Mouse (Mus musculus): ENCODE measurements around the gene Misp. TPM values are rescaled to one million over a fixed set of nuclear protein-coding genes. Genes with fewer than 3 reads are reported as not detected.

The Misp gene
- total RNA-seq, 2 experiments from 2014 or later = 0.42 to 0.67 TPM

GRCm38 (mm10) chr10:79854801-79855541, 34.2 kb downstream of the Misp start:
- peak; percentile 69 to 71 for DNase-seq

- peak; percentile 43 to 49 for DNase-seq
Measured at GRCm38 (mm10) chr10:79855558-79856184, 34.9 kb downstream of the Misp start.

GRCm38 (mm10) chr10:79856280-79856679, 35.5 kb downstream of the Misp start:
- DNase-seq = peak in 1 of 2 experiments; percentile 20

DNA sequence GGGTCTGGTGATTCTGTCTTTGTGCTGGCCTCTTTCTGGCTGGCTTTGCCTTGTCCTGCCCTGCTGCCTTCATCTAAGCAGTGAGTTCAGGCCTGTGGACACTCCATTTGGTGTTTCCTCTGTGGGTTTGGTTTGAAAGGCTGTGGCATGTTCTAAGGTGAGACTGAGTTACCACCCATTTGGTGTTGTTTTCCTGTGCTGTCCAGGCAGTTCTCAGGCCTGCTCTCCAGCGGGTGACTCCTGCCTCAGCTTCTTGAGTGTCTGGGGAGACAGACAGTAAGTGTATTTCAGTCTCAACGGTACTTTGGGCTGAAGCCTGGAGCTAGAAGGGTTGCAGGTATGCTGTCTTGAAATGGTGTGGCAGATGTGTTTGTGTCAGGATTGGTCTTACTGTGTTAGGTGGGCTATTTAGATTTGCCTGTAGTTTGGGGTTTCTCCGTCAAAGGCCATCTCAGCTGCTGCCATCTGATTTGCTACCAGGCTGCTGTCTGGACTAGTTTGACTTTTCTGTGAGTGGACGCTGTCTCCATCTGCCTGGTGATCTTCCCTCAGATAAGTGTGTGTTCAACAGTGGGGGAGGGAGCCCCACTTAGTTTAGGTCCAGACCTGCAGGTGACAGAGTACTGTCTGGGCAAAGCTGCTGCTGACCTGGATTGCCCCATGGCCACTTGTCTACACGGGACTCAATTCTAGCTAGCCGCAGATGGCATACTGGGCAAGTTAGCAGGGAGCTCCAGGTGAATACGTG, 36.1 kb downstream of the Misp start:
- no peak for DNase-seq

- peak; percentile 73 to 86 for DNase-seq
Measured at GRCm38 (mm10) chr10:79857452-79857811, 36.6 kb downstream of the Misp start.

- no peak for DNase-seq
Measured at GRCm38 (mm10) chr10:79857894-79858293, 37.1 kb downstream of the Misp start.

- peak; percentile 77 to 81 for DNase-seq
Measured at GRCm38 (mm10) chr10:79858416-79859074, 37.8 kb downstream of the Misp start.

DNA sequence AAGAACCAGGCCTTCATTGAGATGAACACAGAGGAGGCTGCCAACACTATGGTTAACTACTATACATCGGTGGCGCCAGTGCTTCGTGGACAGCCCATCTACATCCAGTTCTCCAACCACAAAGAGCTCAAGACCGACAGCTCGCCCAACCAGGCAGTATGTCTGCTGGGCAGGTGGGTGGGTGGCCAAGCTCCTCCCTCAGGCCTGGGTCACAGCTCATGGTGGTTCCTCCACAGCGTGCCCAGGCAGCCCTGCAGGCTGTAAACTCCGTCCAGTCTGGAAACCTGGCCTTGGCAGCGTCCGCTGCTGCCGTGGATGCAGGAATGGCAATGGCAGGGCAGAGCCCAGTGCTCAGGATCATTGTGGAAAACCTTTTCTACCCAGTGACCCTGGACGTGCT, 38.3 kb downstream of the Misp start:
- no peak for DNase-seq

DNA sequence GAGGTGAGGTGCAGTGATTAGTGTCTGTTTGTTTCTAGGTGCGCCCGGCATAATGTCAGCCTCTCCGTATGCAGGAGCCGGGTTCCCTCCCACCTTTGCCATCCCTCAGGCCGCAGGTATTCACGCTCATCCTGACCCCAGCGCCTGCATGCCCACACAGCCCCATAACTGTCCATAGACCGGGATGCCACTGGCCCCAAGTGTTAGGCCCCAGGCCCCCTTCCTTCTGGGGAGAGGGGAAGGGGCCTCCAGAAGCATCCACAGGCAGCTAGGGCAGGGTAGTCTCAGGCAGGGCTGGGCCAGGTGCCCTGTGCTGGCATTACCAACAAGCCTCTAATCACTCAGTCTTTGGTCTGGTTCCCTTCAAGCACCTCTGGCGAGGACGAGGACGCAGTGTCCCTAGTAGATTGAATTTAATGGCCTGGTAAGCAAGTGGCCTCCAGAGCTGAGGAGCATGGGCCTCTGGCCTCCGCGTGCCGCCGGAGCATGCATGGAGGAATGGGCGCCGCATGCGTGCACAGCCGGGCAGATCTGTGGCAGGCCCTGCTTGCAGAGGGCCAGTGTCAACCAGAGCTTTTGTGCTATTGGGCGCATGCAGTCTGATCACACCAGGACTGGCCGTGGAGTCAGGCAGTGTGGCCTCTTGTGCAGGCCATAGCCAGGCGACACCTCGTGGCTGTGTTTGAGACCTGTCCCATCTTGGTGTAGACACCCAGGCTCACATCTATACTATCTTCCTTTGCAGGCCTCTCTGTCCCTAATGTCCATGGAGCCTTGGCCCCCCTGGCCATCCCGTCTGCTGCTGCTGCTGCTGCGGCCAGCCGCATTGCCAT, 39.5 kb downstream of the Misp start:
- DNase-seq = no peak

- DNase-seq = no peak
Measured at GRCm38 (mm10) chr10:79861230-79862048, 40.6 kb downstream of the Misp start.

GRCm38 (mm10) chr10:79862049-79862788, 41.4 kb downstream of the Misp start:
- no peak for DNase-seq

- DNase-seq = no peak
Measured at GRCm38 (mm10) chr10:79862925-79863324, 42.1 kb downstream of the Misp start.

- DNase-seq = no peak
Measured at GRCm38 (mm10) chr10:79864351-79865188, 43.8 kb downstream of the Misp start.

- no peak for DNase-seq
Measured at GRCm38 (mm10) chr10:79865189-79865601, 44.4 kb downstream of the Misp start.

GRCm38 (mm10) chr10:79865801-79866295, 45.1 kb downstream of the Misp start:
- peak in 1 of 2 experiments; percentile 57 for DNase-seq

GRCm38 (mm10) chr10:79866601-79867000, 45.8 kb downstream of the Misp start:
- DNase-seq = no peak

- DNase-seq = no peak
Measured at GRCm38 (mm10) chr10:79871845-79872244, 51.1 kb downstream of the Misp start.

DNA sequence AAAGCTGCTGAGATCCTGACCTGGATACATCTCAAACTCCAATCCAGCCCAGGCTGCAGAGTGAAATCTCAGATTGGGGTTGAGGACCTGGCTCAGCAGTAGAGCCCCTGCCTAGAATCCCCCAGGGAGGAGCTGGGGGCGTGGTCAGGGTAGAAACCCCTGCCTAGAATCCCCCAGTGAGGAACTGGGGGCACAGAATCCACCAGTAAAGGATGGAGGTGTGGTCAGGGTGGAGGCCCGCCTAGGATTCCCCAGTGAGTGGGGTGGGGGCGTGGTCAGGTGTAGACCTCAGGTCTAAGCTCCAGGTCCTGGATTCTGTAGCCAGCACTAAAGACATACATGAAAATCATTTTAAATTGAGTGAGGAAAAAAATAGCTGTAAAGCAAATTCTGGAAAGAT, 52.1 kb downstream of the Misp start:
- DNase-seq = no peak

GRCm38 (mm10) chr10:79873313-79873712, 52.5 kb downstream of the Misp start:
- no peak for DNase-seq

Data from heart, adult 18-20 months (tissue).